Mouse (Mus musculus): ENCODE results near the gene Cfap77. TPM values are rescaled to one million over a fixed set of nuclear protein-coding genes. Genes with fewer than 3 reads are reported as not detected.

The Cfap77 gene
- polyA plus RNA-seq, 1 experiment from 2014 or later, result 0.75 TPM

DNA sequence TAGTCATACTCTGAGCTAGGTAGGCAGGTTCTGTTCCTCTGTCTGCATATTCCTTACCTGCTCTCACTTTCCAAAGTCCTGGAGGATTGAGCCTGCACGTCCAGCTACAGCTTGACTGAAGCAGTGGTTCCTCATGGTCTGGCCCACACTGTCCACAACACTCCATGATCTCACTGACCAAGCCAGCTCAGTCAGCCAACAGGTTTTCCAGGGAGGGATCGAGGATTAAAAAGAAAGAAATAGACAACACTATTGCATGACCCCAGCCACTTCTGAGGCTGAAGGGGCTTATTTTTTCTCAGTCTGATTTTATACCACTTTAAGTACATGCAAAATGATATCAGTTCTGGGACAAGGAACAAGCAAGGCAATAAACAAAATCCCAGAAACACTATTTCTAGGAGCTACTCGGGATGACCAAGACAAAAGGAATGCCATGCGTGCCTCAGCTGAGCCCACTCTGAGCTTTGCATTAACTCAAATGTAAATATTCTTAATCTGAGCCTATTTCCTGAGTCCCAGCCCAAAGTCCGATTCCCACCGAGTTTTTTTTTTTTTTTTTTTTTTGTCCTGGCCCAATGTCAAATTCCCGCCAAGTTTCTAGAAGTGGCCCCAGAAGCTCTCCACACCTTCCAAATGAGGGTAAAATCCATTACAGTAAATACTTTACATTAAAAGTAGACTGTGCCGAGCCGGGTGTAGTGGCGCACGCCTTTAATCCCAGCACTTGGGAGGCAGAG lies 20.6 kb upstream of the Cfap77 start:
- 92% methylated on average over 11 of the region's 11 CpGs for WGBS

DNA sequence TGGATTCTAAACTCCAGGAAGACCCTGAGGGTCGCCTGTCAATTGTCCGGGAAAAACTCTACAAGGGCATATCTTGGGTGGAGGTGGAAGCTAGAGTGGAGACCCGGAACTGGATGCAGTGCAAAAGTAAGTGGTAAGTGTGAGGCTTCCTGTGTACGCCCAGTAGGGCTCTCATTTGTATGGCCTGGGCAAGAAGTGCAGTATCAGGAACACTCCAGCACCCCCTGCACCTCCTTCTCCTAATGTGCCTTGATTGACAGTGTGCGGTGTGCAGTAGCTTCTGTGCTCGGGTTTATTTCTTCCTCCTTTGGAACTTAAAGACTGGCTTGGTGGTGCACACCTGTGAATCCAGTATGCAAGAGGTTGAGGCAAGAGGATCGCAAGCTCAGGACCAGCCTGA lies 19.8 kb upstream of the Cfap77 start:
- Histone ChIP-seq H3K36me3 (replicated peaks) (peaks cover 97% of the 10 kb centered on the region), H3K9me3 (no peaks in the 10 kb centered on the region), H3K4me3 (no peak overlapping the region), H3K27me3 (replicated peaks; ENCODE audit: low read depth, poor library complexity, severe bottlenecking) (no peaks in the 10 kb centered on the region), H3K4me1 (no peaks in the 10 kb centered on the region), H3K27ac (replicated peaks) (no peak overlapping the region)
- 92% methylated on average over 7 of the region's 7 CpGs for WGBS
- no peak for DNase-seq (ENCODE audit: low spot score)

More for the DNA sequence above, 20.6 kb upstream of the Cfap77 start:
- Histone ChIP-seq H3K27me3 (replicated peaks; ENCODE audit: low read depth, poor library complexity, severe bottlenecking) (no peaks in the 10 kb centered on the region), H3K36me3 (replicated peaks) (peaks cover 97% of the 10 kb centered on the region), H3K27ac (replicated peaks) (no peak overlapping the region), H3K4me1 (no peaks in the 10 kb centered on the region), H3K9me3 (no peaks in the 10 kb centered on the region), H3K4me3 (no peak overlapping the region)
- DNase-seq (ENCODE audit: low spot score), result no peak

DNA sequence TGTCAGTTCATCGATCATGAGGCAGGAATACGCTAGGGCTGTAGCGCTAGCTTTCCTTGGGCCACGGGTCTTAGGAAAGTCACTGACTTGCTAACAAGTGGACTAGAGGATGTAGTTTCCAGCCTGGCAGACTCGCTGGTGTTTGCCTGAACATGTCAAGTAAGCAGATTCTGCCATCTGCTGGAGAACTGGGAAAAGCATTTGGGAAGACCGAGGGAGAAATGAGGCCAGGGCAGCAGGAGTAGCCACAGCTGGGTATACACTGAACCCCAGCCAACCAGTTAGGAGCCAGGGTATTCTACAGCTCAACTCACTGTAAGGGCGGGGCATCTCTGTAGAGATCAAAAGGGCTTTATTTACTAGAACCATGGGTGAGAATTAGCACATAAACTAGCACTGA lies 11.5 kb upstream of the Cfap77 start:
- Histone ChIP-seq H3K9me3 (no peaks in the 10 kb centered on the region), H3K4me1 (peaks cover 5% of the 10 kb centered on the region), H3K27me3 (replicated peaks; ENCODE audit: low read depth, poor library complexity, severe bottlenecking) (no peaks in the 10 kb centered on the region), H3K4me3 (no peak overlapping the region), H3K36me3 (replicated peaks) (peaks cover 65% of the 10 kb centered on the region), H3K27ac (replicated peaks) (no peak overlapping the region)
- 63% methylated on average over 7 of the region's 7 CpGs for WGBS
- peak; percentile 28 for DNase-seq (ENCODE audit: low spot score)

DNA sequence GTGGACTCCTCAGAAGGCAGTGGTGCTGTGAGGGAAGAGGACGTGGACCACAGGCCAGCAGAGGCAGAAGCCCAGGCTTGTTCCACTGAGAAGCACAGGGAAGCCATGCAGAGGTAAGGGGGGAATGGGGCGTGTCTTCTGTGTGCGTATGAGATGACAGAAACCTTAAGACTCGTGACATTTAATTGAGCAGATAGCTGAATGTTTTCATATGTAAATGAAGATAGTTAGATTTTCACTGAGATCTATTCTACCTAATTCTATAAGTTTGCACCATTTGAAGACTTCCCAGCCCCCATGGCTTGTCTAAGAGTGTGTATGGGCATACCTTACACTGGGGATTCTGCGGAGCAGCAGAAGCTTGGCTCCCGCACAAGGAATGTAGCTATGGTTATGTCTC lies 10.9 kb upstream of the Cfap77 start:
- WGBS, result 93% methylated on average over 6 of the region's 6 CpGs
- H3K27ac ChIP-seq (replicated peaks), result no peak overlapping the region
- H3K9me3 ChIP-seq, result no peaks in the 10 kb centered on the region
- H3K4me3 ChIP-seq, result no peak overlapping the region
- H3K27me3 ChIP-seq (replicated peaks; ENCODE audit: low read depth, poor library complexity, severe bottlenecking), result no peaks in the 10 kb centered on the region
- H3K4me1 ChIP-seq, result peaks cover 11% of the 10 kb centered on the region
- DNase-seq (ENCODE audit: low spot score), result no peak
- H3K36me3 ChIP-seq (replicated peaks), result peaks cover 58% of the 10 kb centered on the region

DNA sequence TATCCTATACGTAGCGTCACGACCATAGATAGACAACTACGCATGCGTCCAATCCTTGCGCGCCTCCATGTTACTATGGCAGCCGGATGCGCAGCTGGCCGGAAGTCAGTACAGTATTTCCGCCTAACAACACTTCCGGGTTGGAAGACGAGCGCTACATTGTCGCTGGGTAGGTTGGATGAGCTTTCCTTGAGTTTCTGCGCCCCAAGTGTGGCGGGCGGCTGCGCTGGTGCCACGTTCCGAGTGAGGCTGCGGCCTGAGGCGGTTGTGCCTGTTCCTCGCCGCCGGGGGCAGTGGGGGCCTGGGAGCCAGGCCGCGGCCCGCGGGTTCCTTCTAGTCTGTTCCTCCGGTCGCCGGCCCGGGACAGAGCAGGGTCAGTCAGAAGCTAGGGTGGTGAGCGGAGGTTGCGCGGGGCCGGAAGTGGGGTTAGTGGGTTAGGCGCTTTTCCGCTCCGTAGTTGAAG lies 5.3 kb upstream of the Cfap77 start, which contains the start of gene Ttf1:
Ttf1 (plus strand) TSS at position 128 of the 463 bp plus-strand sequence.
- no peaks in the 10 kb centered on the region for H3K9me3 ChIP-seq
- peak; percentile 93 for DNase-seq (ENCODE audit: low spot score)
- H3K4me1 ChIP-seq, result peaks cover 12% of the 10 kb centered on the region
- under 1% methylated on average over 41 of the region's 41 CpGs for WGBS
- peaks cover 5% of the 10 kb centered on the region for H3K36me3 ChIP-seq (replicated peaks)
- peak within 1 kb of the TSS; percentile 98 for H3K4me3 ChIP-seq
- H3K27ac ChIP-seq (replicated peaks), result peak within 1 kb of the TSS; percentile 91
- peaks cover 37% of the 10 kb centered on the region for H3K27me3 ChIP-seq (replicated peaks; ENCODE audit: low read depth, poor library complexity, severe bottlenecking)

- Histone ChIP-seq H3K4me1 (peaks cover 11% of the 10 kb centered on the region), H3K27me3 (replicated peaks; ENCODE audit: low read depth, poor library complexity, severe bottlenecking) (peaks cover 81% of the 10 kb centered on the region), H3K36me3 (replicated peaks) (no peaks in the 10 kb centered on the region), H3K27ac (replicated peaks) (no peak overlapping the region), H3K4me3 (peak overlapping the region; percentile 64), H3K9me3 (no peaks in the 10 kb centered on the region)
- 2% methylated on average over 30 of the region's 30 CpGs for WGBS
- DNase-seq (ENCODE audit: low spot score), result no peak
Observed at GRCm38 (mm10) chr2:29054545-29054935, 326 bp downstream of the Cfap77 start.

GRCm38 (mm10) chr2:29053802-29054544 lies 893 bp downstream of the Cfap77 start:
- Histone ChIP-seq H3K27me3 (replicated peaks; ENCODE audit: low read depth, poor library complexity, severe bottlenecking) (peaks cover 80% of the 10 kb centered on the region), H3K4me1 (peaks cover 11% of the 10 kb centered on the region)

GRCm38 (mm10) chr2:29052943-29053454 lies 1.9 kb downstream of the Cfap77 start:
- no peaks in the 10 kb centered on the region for H3K36me3 ChIP-seq (replicated peaks)
- DNase-seq (ENCODE audit: low spot score), result peak; percentile 72
- no peaks in the 10 kb centered on the region for H3K9me3 ChIP-seq
- H3K4me3 ChIP-seq, result no peak overlapping the region
- no peak overlapping the region for H3K27ac ChIP-seq (replicated peaks)
- H3K27me3 ChIP-seq (replicated peaks; ENCODE audit: low read depth, poor library complexity, severe bottlenecking), result peaks cover 80% of the 10 kb centered on the region
- WGBS, result 32% methylated on average over 4 of the region's 4 CpGs
- H3K4me1 ChIP-seq, result peaks cover 11% of the 10 kb centered on the region

More at GRCm38 (mm10) chr2:29053802-29054544, 893 bp downstream of the Cfap77 start:
- H3K9me3 ChIP-seq, result no peaks in the 10 kb centered on the region
- DNase-seq (ENCODE audit: low spot score), result peak; percentile 71
- WGBS, result 5% methylated on average over 20 of the region's 20 CpGs
- H3K4me3 ChIP-seq, result peak overlapping the region; percentile 64
- no peaks in the 10 kb centered on the region for H3K36me3 ChIP-seq (replicated peaks)
- no peak overlapping the region for H3K27ac ChIP-seq (replicated peaks)

GRCm38 (mm10) chr2:29051932-29052331 lies 2.9 kb downstream of the Cfap77 start:
- WGBS, result 66% methylated on average over 5 of the region's 5 CpGs
- no peak overlapping the region for H3K27ac ChIP-seq (replicated peaks)
- H3K9me3 ChIP-seq, result no peaks in the 10 kb centered on the region
- peaks cover 80% of the 10 kb centered on the region for H3K27me3 ChIP-seq (replicated peaks; ENCODE audit: low read depth, poor library complexity, severe bottlenecking)
- H3K4me3 ChIP-seq, result no peak overlapping the region
- H3K36me3 ChIP-seq (replicated peaks), result no peaks in the 10 kb centered on the region
- H3K4me1 ChIP-seq, result peaks cover 11% of the 10 kb centered on the region
- DNase-seq (ENCODE audit: low spot score), result no peak

GRCm38 (mm10) chr2:29046151-29046550 lies 8.7 kb downstream of the Cfap77 start:
- peaks cover 27% of the 10 kb centered on the region for H3K4me1 ChIP-seq
- H3K27me3 ChIP-seq (replicated peaks; ENCODE audit: low read depth, poor library complexity, severe bottlenecking), result peaks cover 85% of the 10 kb centered on the region
- peak overlapping the region; percentile 16; the same call in 1 of the 2 replicates for H3K4me3 ChIP-seq
- no peak overlapping the region for H3K27ac ChIP-seq (replicated peaks)
- 32% methylated on average over 16 of the region's 16 CpGs for WGBS
- DNase-seq (ENCODE audit: low spot score), result no peak
- H3K36me3 ChIP-seq (replicated peaks), result no peaks in the 10 kb centered on the region
- no peaks in the 10 kb centered on the region for H3K9me3 ChIP-seq

DNA sequence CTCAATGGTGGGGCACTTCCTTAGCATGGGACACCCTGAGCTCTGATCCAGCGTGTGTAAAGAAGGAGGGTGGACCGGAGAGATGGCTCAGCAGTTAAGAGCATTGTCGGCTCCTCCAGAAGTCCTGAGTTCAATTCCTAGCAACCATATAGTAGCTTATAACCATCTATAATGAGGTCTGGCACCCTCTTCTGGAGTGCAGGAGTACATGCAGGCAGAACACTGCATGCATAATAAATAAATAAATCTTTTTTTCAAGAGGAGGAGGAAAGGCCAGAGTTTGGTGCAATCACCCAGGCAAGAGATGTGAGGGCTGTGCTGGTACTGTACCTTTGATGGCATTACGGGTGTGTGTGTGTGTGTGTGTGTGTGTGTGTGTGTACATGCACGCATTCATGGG lies 12.7 kb downstream of the Cfap77 start:
- Histone ChIP-seq H3K27ac (replicated peaks) (no peak overlapping the region), H3K9me3 (no peaks in the 10 kb centered on the region), H3K36me3 (replicated peaks) (no peaks in the 10 kb centered on the region), H3K4me1 (peaks cover 39% of the 10 kb centered on the region), H3K27me3 (replicated peaks; ENCODE audit: low read depth, poor library complexity, severe bottlenecking) (peaks cover 95% of the 10 kb centered on the region), H3K4me3 (no peak overlapping the region)
- WGBS, result 85% methylated on average over 5 of the region's 5 CpGs
- DNase-seq (ENCODE audit: low spot score), result no peak

DNA sequence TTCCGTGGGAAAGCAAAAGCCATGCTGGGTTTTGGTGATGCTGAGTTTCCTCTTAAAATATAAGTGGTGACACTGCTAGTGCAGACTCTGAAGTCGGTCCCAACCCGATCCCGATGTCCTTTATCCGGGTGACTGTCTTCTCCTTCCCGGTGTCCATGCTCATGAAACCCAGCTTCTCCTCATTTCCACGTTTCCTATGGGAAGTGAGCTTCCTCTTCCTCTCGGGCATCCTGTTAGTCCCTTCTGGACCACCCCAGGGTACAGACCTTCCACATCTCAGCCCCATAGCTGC lies 13.4 kb downstream of the Cfap77 start:
- DNase-seq (ENCODE audit: low spot score), result no peak
- Histone ChIP-seq H3K9me3 (no peaks in the 10 kb centered on the region), H3K36me3 (replicated peaks) (no peaks in the 10 kb centered on the region), H3K4me3 (no peak overlapping the region), H3K27me3 (replicated peaks; ENCODE audit: low read depth, poor library complexity, severe bottlenecking) (peaks cover 97% of the 10 kb centered on the region), H3K4me1 (peaks cover 36% of the 10 kb centered on the region), H3K27ac (replicated peaks) (no peak overlapping the region)
- WGBS, result 14% methylated on average over 8 of the region's 8 CpGs

Measured in embryonic facial prominence, embryonic 10.5 days (tissue).